Mouse (Mus musculus): Measurements from ENCODE around the gene Stac2. TPM values are rescaled to one million over a fixed set of nuclear protein-coding genes. Genes with fewer than 3 reads are reported as not detected.

Gene Stac2
- polyA plus RNA-seq, 1 experiment from 2014 or later: 11.2 TPM

GRCm38 (mm10) chr11:97988530-97989096, 64.6 kb downstream of the Stac2 start:
- Histone ChIP-seq H3K27ac (peak overlapping the region; percentile 29; the same call in 1 of the 2 replicates), H3K4me1 (peaks cover 23% of the 10 kb centered on the region), H3K9me3 (no peaks in the 10 kb centered on the region), H3K36me3 (no peaks in the 10 kb centered on the region), H3K27me3 (replicated peaks) (peaks cover 35% of the 10 kb centered on the region), H3K4me3 (peak overlapping the region; percentile 81), H3K4me2 (replicated peaks) (peak overlapping the region; percentile 90), H3K9ac (peak overlapping the region; percentile 74)
- WGBS: under 1% methylated on average over 26 of the region's 26 CpGs
- ATAC-seq (ENCODE audit: low FRiP score, low read depth): peak; percentile 87

- WGBS: under 1% methylated on average over 42 of the region's 42 CpGs
- Histone ChIP-seq H3K4me1 (peaks cover 23% of the 10 kb centered on the region), H3K9ac (peak overlapping the region; percentile 74), H3K4me3 (peak overlapping the region; percentile 81), H3K27me3 (replicated peaks) (peaks cover 35% of the 10 kb centered on the region), H3K27ac (peak overlapping the region; percentile 29; the same call in 1 of the 2 replicates), H3K36me3 (no peaks in the 10 kb centered on the region), H3K4me2 (replicated peaks) (peak overlapping the region; percentile 90), H3K9me3 (no peaks in the 10 kb centered on the region)
- ATAC-seq (ENCODE audit: low FRiP score, low read depth): peak; percentile 85
Measured at GRCm38 (mm10) chr11:97987551-97988526, 65.4 kb downstream of the Stac2 start.

GRCm38 (mm10) chr11:97986738-97987465, 66.4 kb downstream of the Stac2 start:
- H3K9ac ChIP-seq: no peak overlapping the region
- H3K4me2 ChIP-seq (replicated peaks): peak overlapping the region; percentile 90
- peaks cover 23% of the 10 kb centered on the region for H3K4me1 ChIP-seq
- ATAC-seq (ENCODE audit: low FRiP score, low read depth): no peak
- H3K4me3 ChIP-seq: peak overlapping the region; percentile 56
- no peaks in the 10 kb centered on the region for H3K36me3 ChIP-seq
- no peaks in the 10 kb centered on the region for H3K9me3 ChIP-seq
- 31% methylated on average over 16 of the region's 17 CpGs for WGBS
- no peak overlapping the region for H3K27ac ChIP-seq
- peaks cover 35% of the 10 kb centered on the region for H3K27me3 ChIP-seq (replicated peaks)

Small RNA genes lying within 50 kb of the gene (microRNA-seq; reads per million reads assigned to microRNA genes)
- gene Gm27597: not detected

Other genes with a start within 250 kb of the Stac2 start
- 12.9 and 15.8 TPM in 2 replicates for gene B230217C12Rik, start 212.7 kb downstream of the Stac2 start, polyA plus RNA-seq (2016; fragmentation: Nextera tagmentation; extraction: Ambion mirVana)
- 0.72 and 0.85 TPM in 2 replicates for gene Fbxo47, start 169.3 kb downstream of the Stac2 start, polyA plus RNA-seq (2016; fragmentation: Nextera tagmentation; extraction: Ambion mirVana)
- gene Plxdc1, start 67.0 kb downstream of the Stac2 start, polyA plus RNA-seq (2016; fragmentation: Nextera tagmentation; extraction: Ambion mirVana): 0.24 and 0.68 TPM in 2 replicates
- 6.8 and 8.6 TPM in 2 replicates for gene Arl5c, start 57.3 kb downstream of the Stac2 start, polyA plus RNA-seq (2016; fragmentation: Nextera tagmentation; extraction: Ambion mirVana)
- 38.2 and 40.9 TPM in 2 replicates for gene Cacnb1, start 30.4 kb downstream of the Stac2 start, polyA plus RNA-seq (2016; fragmentation: Nextera tagmentation; extraction: Ambion mirVana)
- gene Rpl19, start 26.8 kb downstream of the Stac2 start, polyA plus RNA-seq (2016; fragmentation: Nextera tagmentation; extraction: Ambion mirVana): 709 and 737 TPM in 2 replicates
- 33.1 and 40.7 TPM in 2 replicates for gene Fbxl20, start 96.9 kb upstream of the Stac2 start, polyA plus RNA-seq (2016; fragmentation: Nextera tagmentation; extraction: Ambion mirVana)
- gene Med1, start 139.8 kb upstream of the Stac2 start, polyA plus RNA-seq (2016; fragmentation: Nextera tagmentation; extraction: Ambion mirVana): 62.9 and 74.0 TPM in 2 replicates
- 13.5 and 13.6 TPM in 2 replicates for gene Cdk12, start 149.6 kb upstream of the Stac2 start, polyA plus RNA-seq (2016; fragmentation: Nextera tagmentation; extraction: Ambion mirVana)